Mouse (Mus musculus) CD4-positive, CD25-positive, alpha-beta regulatory T cell (primary cell): Measurements from ENCODE around the gene Fgd4. TPM values are rescaled to one million over a fixed set of nuclear protein-coding genes. Genes with fewer than 3 reads are reported as not detected.

Experiments used
- polyA plus RNA-seq: library from polyadenylated mRNA; unstranded; fragments of 100-300 nt; shearing (Covaris generic); gene quantifications from one replicate; pipeline ENCODE4 v1.2.1, GENCODE M21; 2017

Gene Fgd4
- polyA plus RNA-seq: 0.20 TPM

DNA sequence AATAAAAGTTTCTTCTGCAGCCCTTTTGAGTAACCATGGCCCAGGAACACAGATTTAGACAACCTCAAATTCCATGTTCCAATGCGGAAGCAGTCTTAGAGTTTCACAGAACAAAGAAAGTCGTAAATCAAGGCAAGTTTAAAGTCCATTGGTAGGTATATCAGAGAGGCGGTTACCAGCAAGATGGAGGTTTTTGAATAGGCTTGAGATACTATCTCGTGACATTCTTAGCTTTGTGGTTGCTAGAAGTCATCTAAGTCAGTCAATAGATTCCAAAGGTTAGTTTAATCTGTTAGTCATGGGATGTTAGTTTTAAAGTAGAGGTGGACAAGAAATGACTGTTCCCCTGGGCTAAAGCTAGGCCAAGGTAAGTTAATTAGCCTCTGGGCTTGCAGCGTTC is at the start of gene Fgd4:
Gene Fgd4, minus strand, starts transcription at position 89 of the 400 bp plus-strand sequence.

Other genes starting within 250 kb of the Fgd4 start
- gene Dnm1l, start 241.6 kb downstream of the Fgd4 start, polyA plus RNA-seq: 51.5 TPM
- not detected for gene Olfr19, start 75.9 kb upstream of the Fgd4 start, polyA plus RNA-seq
- not detected for gene Spag6l, start 228.9 kb upstream of the Fgd4 start, polyA plus RNA-seq